Mouse (Mus musculus) common myeloid progenitor, adult 5-6 weeks (primary cell): ENCODE results near the gene Pold3. TPM values are rescaled to one million over a fixed set of nuclear protein-coding genes. Genes with fewer than 3 reads are reported as not detected.

Experiments
- ATAC-seq: replicated peaks from 2 replicates; pipeline ENCODE4 v1.8.0; 2016; ENCODE audit warnings: low read depth, mild to moderate bottlenecking, moderate TSS enrichment, inconsistent platforms; ENCODE audit not compliant: poor library complexity, severe bottlenecking
- total RNA-seq: library from RNA; stranded (forward); fragments of 200-1000, 187-1606 nt; gene quantifications from 2 replicates; pipeline ENCODE4 v1.2.3, GENCODE M21; 2017

Gene Pold3
- total RNA-seq, 1 experiment from 2014 or later = 99.4 TPM

GRCm38 (mm10) chr7:100034815-100035463, 86.4 kb downstream of the Pold3 start:
- ATAC-seq = peak; percentile 87

DNA sequence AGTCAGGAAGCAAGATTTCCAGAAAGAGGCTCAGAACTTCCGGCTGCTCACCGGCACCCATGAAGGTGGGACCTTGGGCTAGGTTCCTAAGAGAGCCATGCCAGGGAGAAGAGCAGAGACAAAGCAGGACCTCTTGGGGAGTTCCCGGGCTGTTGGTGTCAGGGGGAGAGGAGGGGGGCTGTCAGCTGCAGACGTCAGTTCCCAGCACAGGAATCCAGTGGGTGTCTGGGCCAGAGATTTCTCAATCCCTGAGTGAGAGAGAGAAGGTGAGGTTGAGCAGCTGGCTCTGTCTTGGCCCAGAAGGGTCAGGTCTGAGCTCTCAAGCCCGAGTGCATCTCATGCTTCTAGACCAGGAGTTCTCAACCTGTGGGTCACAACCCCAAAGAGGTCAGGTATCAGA, 87.7 kb downstream of the Pold3 start:
- no peak for ATAC-seq

Other genes starting within 250 kb of the Pold3 start
- gene Rnf169, start 141.1 kb downstream of the Pold3 start, total RNA-seq = 20.6 and 24.7 TPM in 2 replicates
- gene Chrdl2, start 115.4 kb downstream of the Pold3 start, total RNA-seq = not detected in 2 replicates
- 5.6 and 9.6 TPM in 2 replicates for gene Lipt2, start 37.7 kb upstream of the Pold3 start, total RNA-seq
- 0.73 and 3.7 TPM in 2 replicates for gene Kcne3, start 54.9 kb upstream of the Pold3 start, total RNA-seq
- 14.5 and 20.1 TPM in 2 replicates for gene Pgm2l1, start 105.8 kb upstream of the Pold3 start, total RNA-seq
- gene P4ha3, start 164.0 kb upstream of the Pold3 start, total RNA-seq = not detected in 2 replicates